Mouse (Mus musculus): Measurements from ENCODE around the gene Uhrf2.

GRCm38 (mm10) chr19:30029002-30029710 lies 1.2 kb upstream of the Uhrf2 start:
- no peak for TF ChIP-seq ZC3H11A (IDR thresholded peaks at IDR 0.05; ENCODE audit: borderline replicate concordance, low read depth, low read length)
- no peak for TF ChIP-seq HCFC1 (IDR thresholded peaks at IDR 0.05; ENCODE audit: borderline replicate concordance, insufficient read depth, low read length)
- TF ChIP-seq MAFK (IDR thresholded peaks at IDR 0.05; ENCODE audit: insufficient read depth, low read depth, low read length), result no peak
- TF ChIP-seq ZNF384 (IDR thresholded peaks at IDR 0.05; ENCODE audit: low read depth, low read length), result no peak
- peak; percentile 58 for TF ChIP-seq CHD2 (IDR thresholded peaks at IDR 0.05; ENCODE audit: low read depth, low read length)
